Mouse (Mus musculus) kidney, postnatal 14 days (tissue): ENCODE data around the gene Hspbp1.
A peak's percentile ranks its signal among the peaks of the same experiment; 100 is the strongest.

Source experiments
- DNase-seq: peaks from one replicate; pipeline ENCODE4 v3.0.0; 2022; ENCODE audit warnings: mixed read lengths

The Hspbp1 gene

GRCm38 (mm10) chr7:4663742-4664141 is 21.1 kb downstream of the Hspbp1 start:
- no peak for DNase-seq

- DNase-seq = no peak
Measured at GRCm38 (mm10) chr7:4663179-4663578, 21.7 kb downstream of the Hspbp1 start.

- DNase-seq = no peak
Measured at GRCm38 (mm10) chr7:4659911-4660443, 24.9 kb downstream of the Hspbp1 start.

GRCm38 (mm10) chr7:4658912-4659551 is 25.8 kb downstream of the Hspbp1 start, which contains the start of gene Ppp6r1:
TSS of gene Ppp6r1 (minus strand) at chr7:4659019.
- DNase-seq = peak; percentile 99

- DNase-seq = no peak
Measured at GRCm38 (mm10) chr7:4658128-4658907, 26.6 kb downstream of the Hspbp1 start.

- DNase-seq = peak; percentile 28
Measured at GRCm38 (mm10) chr7:4657521-4658127, 27.2 kb downstream of the Hspbp1 start.

- no peak for DNase-seq
Measured at GRCm38 (mm10) chr7:4656818-4657217, 28.1 kb downstream of the Hspbp1 start.

- DNase-seq = no peak
Measured at GRCm38 (mm10) chr7:4655916-4656315, 29.0 kb downstream of the Hspbp1 start.

- no peak for DNase-seq
Measured at GRCm38 (mm10) chr7:4655393-4655792, 29.5 kb downstream of the Hspbp1 start.

- DNase-seq = no peak
Measured at GRCm38 (mm10) chr7:4654221-4654620, 30.6 kb downstream of the Hspbp1 start.

GRCm38 (mm10) chr7:4653780-4654179 is 31.1 kb downstream of the Hspbp1 start:
- DNase-seq = no peak

- DNase-seq = no peak
Measured at GRCm38 (mm10) chr7:4653351-4653750, 31.5 kb downstream of the Hspbp1 start.

- no peak for DNase-seq
Measured at GRCm38 (mm10) chr7:4652726-4653125, 32.1 kb downstream of the Hspbp1 start.

GRCm38 (mm10) chr7:4651581-4651980 is 33.3 kb downstream of the Hspbp1 start:
- DNase-seq = peak; percentile 23

GRCm38 (mm10) chr7:4647992-4648391 is 36.9 kb downstream of the Hspbp1 start:
- no peak for DNase-seq

- no peak for DNase-seq
Measured at GRCm38 (mm10) chr7:4647291-4647690, 37.6 kb downstream of the Hspbp1 start.

- no peak for DNase-seq
Measured at GRCm38 (mm10) chr7:4646806-4647205, 38.1 kb downstream of the Hspbp1 start.

GRCm38 (mm10) chr7:4643225-4643624 is 41.6 kb downstream of the Hspbp1 start:
- no peak for DNase-seq

- DNase-seq = no peak
Measured at GRCm38 (mm10) chr7:4641956-4642355, 42.9 kb downstream of the Hspbp1 start.

GRCm38 (mm10) chr7:4641155-4641554 is 43.7 kb downstream of the Hspbp1 start:
- DNase-seq = no peak

- no peak for DNase-seq
Measured at GRCm38 (mm10) chr7:4636179-4636578, 48.7 kb downstream of the Hspbp1 start.

GRCm38 (mm10) chr7:4631031-4631430 is 53.8 kb downstream of the Hspbp1 start, which contains the start of gene Tmem86b:
TSS of gene Tmem86b (minus strand) at chr7:4631422.
- DNase-seq = peak; percentile 71

- DNase-seq = peak; percentile 53
Measured at GRCm38 (mm10) chr7:4630198-4630597, 54.7 kb downstream of the Hspbp1 start.

GRCm38 (mm10) chr7:4629586-4629985 is 55.3 kb downstream of the Hspbp1 start:
- no peak for DNase-seq
